Mouse (Mus musculus): ENCODE data around the gene Tnk1.

- TF ChIP-seq CTCF (IDR thresholded peaks at IDR 0.05; ENCODE audit: low read depth, low read length) (no peak), POLR2A (IDR thresholded peaks at IDR 0.05; ENCODE audit: borderline replicate concordance, low read depth, low read length) (no peak)
Observed at GRCm38 (mm10) chr11:69818871-69819270, 39.7 kb downstream of the Tnk1 start.

Data from bone marrow macrophage, adult 2 months (primary cell).